ENCODE assay signal across 9 mouse cellular contexts in the genomic region with DNA sequence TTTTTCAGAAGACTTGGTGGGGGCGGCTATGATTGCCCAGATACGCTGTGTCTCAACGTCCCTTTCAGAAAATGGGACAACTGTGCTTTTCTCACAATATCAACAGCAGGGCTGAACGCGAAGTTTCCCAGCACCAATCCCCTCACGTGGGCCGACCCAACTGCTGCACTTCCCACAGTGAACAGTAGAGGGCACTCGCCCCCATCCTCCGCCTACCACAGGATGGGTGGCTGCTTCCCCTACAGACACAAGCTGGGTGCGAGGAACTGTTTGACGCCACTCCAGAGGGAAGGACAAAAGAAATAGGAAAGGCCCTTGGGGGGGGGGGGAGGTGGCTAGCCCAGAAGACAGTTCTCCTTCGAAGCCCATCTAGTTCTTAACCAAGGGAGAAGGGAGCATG. TPM values are rescaled to one million over a fixed set of nuclear protein-coding genes. Genes with fewer than 3 reads are reported as not detected.
DNase-seq lines count a peak whose midpoint lies in the region; ATAC-seq and TF ChIP-seq lines count a peak whose summit lies in the region.
"Had no signal": no experiment of that assay in that cellular context is flagged by ENCODE, and none has a peak within 500 bp of the region (broad histone marks: within the 10 kb centered on the region; RNA-seq: fewer than 3 reads in every experiment).

No protein-coding gene starts in this region.

- intact Hi-C loops in gastrocnemius, adult 2 months (cut with DNase I): no loop called here

- H3K27ac ChIP-seq in gastrocnemius, adult 2 months: no peak overlapping the region
- no peak overlapping the region for H3K27ac ChIP-seq in limb, embryonic 14.5 days (replicated peaks; ENCODE audit: low read depth, low read length)
- H3K27ac ChIP-seq in neural tube, embryonic 13.5 days (replicated peaks): no peak overlapping the region

- no peak overlapping the region for H3K4me2 ChIP-seq in limb, embryonic 14.5 days (replicated peaks; ENCODE audit: low read depth, low read length, severe bottlenecking)
- no peak overlapping the region for H3K4me2 ChIP-seq in neural tube, embryonic 13.5 days

- no peak for TF ChIP-seq POLR2A in limb, embryonic 14.5 days (IDR thresholded peaks at IDR 0.05; ENCODE audit: borderline replicate concordance, extremely low read depth, insufficient read depth, insufficient read length)

- H3K9me3 ChIP-seq in limb, embryonic 14.5 days (ENCODE audit: control insufficient read depth, low read length): no peaks in the 10 kb centered on the region
- no peaks in the 10 kb centered on the region for H3K9me3 ChIP-seq in neural tube, embryonic 13.5 days

- peak; percentile 94 for TF ChIP-seq CTCF in gastrocnemius, adult 2 months (IDR thresholded peaks at IDR 0.05)

- no peak for ATAC-seq in limb, embryonic 14.5 days (ENCODE audit: low FRiP score, low read depth)
- ATAC-seq in neural tube, embryonic 13.5 days (ENCODE audit: low read depth): 0 out of 2 replicates have a peak, but pooled peaks have one; percentile 36

- peaks cover 14% of the 10 kb centered on the region; the same call in 1 of the 2 replicates for H3K4me1 ChIP-seq in limb, embryonic 14.5 days (ENCODE audit: control insufficient read depth, insufficient read depth, low read length)
- peaks cover 24% of the 10 kb centered on the region for H3K4me1 ChIP-seq in neural tube, embryonic 13.5 days (replicated peaks)

- 5% methylated on average over 12 of the region's 12 CpGs for WGBS in limb, embryonic 14.5 days
- 3% methylated on average over 12 of the region's 12 CpGs for WGBS in neural tube, embryonic 13.5 days

- H3K9ac ChIP-seq in limb, embryonic 14.5 days (ENCODE audit: low read depth, low read length, severe bottlenecking): no peak overlapping the region
- H3K9ac ChIP-seq in neural tube, embryonic 13.5 days: no peak overlapping the region

- H3K27me3 ChIP-seq in limb, embryonic 14.5 days (ENCODE audit: control insufficient read depth, insufficient read depth, low read length): peaks cover 47% of the 10 kb centered on the region
- peaks cover 46% of the 10 kb centered on the region for H3K27me3 ChIP-seq in neural tube, embryonic 13.5 days

- peak; percentile 72 for DNase-seq in 416B (ENCODE audit: low read depth)
- peak; percentile 83 for DNase-seq in T-cell, adult 2 months (ENCODE audit: low spot score)
- DNase-seq in cerebellum, postnatal 25 days: peak; percentile 89
- peak; percentile 78 for DNase-seq in gastrocnemius, adult 2 months
- peak; percentile 84 for DNase-seq in kidney, adult 18-20 months
- DNase-seq in limb, embryonic 14.5 days (ENCODE audit: low spot score): peak; percentile 56
- peak; percentile 81 for DNase-seq in testis, postnatal 14 days (ENCODE audit: low spot score)

- H3K4me3 ChIP-seq in gastrocnemius, adult 2 months: no peak overlapping the region
- H3K4me3 ChIP-seq in limb, embryonic 14.5 days (replicated peaks; ENCODE audit: low read length): no peak overlapping the region
- no peak overlapping the region for H3K4me3 ChIP-seq in neural tube, embryonic 13.5 days
- H3K4me3 ChIP-seq: erythroblast, embryonic 14.5 days had no signal

- H3K36me3 ChIP-seq in limb, embryonic 14.5 days (ENCODE audit: control insufficient read depth, insufficient read depth, low read length): no peaks in the 10 kb centered on the region
- H3K36me3 ChIP-seq in neural tube, embryonic 13.5 days: no peaks in the 10 kb centered on the region

RNA-seq across cellular contexts. Expression of a gene that starts 2.4 kb away (rescaled TPM):
- 1 to 10 TPM in 1 of 2 experiments, under 1 TPM in 1; 0.98 to 1.5 TPM for total RNA-seq in gastrocnemius, adult 2 months (2021)
- 6.6 and 9.2 TPM in 2 replicates for polyA plus RNA-seq in limb, embryonic 14.5 days (2012; rRNA removed)
- 4.4 and 4.8 TPM in 2 replicates for polyA plus RNA-seq in limb, embryonic 14.5 days (2014; fragmentation: Nextera tagmentation; extraction: Ambion mirVana)
- polyA plus RNA-seq in neural tube, embryonic 13.5 days (2015; fragmentation: Nextera tagmentation; extraction: Ambion mirVana): 3.6 and 4.1 TPM in 2 replicates

RNA-seq across cellular contexts. Expression of a gene that starts 31.3 kb away (rescaled TPM):
- total RNA-seq in gastrocnemius, adult 2 months (2021): 10 to 100 TPM; 41.9 to 54.7 TPM
- 28.6 and 36.0 TPM in 2 replicates for polyA plus RNA-seq in limb, embryonic 14.5 days (2012; rRNA removed)
- 4.9 and 6.1 TPM in 2 replicates for polyA plus RNA-seq in limb, embryonic 14.5 days (2014; fragmentation: Nextera tagmentation; extraction: Ambion mirVana)
- 3.2 and 3.4 TPM in 2 replicates for polyA plus RNA-seq in neural tube, embryonic 13.5 days (2015; fragmentation: Nextera tagmentation; extraction: Ambion mirVana)

RNA-seq across cellular contexts. Expression of a gene that starts 53.7 kb away (rescaled TPM):
- 100 to 1,000 TPM in 1 of 2 experiments, 10 to 100 TPM in 1; 96.2 to 111 TPM for total RNA-seq in gastrocnemius, adult 2 months (2021)
- polyA plus RNA-seq in limb, embryonic 14.5 days (2012; rRNA removed): 11.7 and 13.3 TPM in 2 replicates
- 13.6 and 14.9 TPM in 2 replicates for polyA plus RNA-seq in limb, embryonic 14.5 days (2014; fragmentation: Nextera tagmentation; extraction: Ambion mirVana)
- 32.9 and 40.5 TPM in 2 replicates for polyA plus RNA-seq in neural tube, embryonic 13.5 days (2015; fragmentation: Nextera tagmentation; extraction: Ambion mirVana)
- polyA plus RNA-seq: erythroblast, embryonic 14.5 days had no signal

RNA-seq across cellular contexts. Expression of a gene that starts 56.0 kb away (rescaled TPM):
- total RNA-seq in gastrocnemius, adult 2 months (2021): 1 to 10 TPM in 1 of 2 experiments, under 1 TPM in 1; 0.61 to 1.2 TPM
- polyA plus RNA-seq in limb, embryonic 14.5 days (2012; rRNA removed): 4.0 and 5.1 TPM in 2 replicates
- polyA plus RNA-seq in limb, embryonic 14.5 days (2014; fragmentation: Nextera tagmentation; extraction: Ambion mirVana): 0.39 and 0.53 TPM in 2 replicates
- polyA plus RNA-seq in neural tube, embryonic 13.5 days (2015; fragmentation: Nextera tagmentation; extraction: Ambion mirVana): 5.7 and 7.0 TPM in 2 replicates
- polyA plus RNA-seq: erythroblast, embryonic 14.5 days had no signal
